ENCODE assay signal across 19 mouse cellular contexts in genomic region chr6:135543863-135544262, GRCm38 (mm10).
DNase-seq lines count a peak whose midpoint lies in the region; ATAC-seq and TF ChIP-seq lines count a peak whose summit lies in the region.
"Had no signal": no experiment of that assay in that cellular context is flagged by ENCODE, and none has a peak within 500 bp of the region (broad histone marks: within the 10 kb centered on the region; RNA-seq: fewer than 3 reads in every experiment).

No protein-coding gene starts in this region.

- ATAC-seq in kidney, embryonic 15.5 days (replicated peaks; ENCODE audit: low FRiP score) = no peak
- peak; percentile 61; the same call in 1 of the 2 replicates for ATAC-seq in liver, postnatal 0 days
- ATAC-seq in liver, embryonic 11.5 days (replicated peaks; ENCODE audit: low FRiP score) = no peak
- peak; percentile 69 for ATAC-seq in forebrain, embryonic 14.5 days

- H3K4me1 ChIP-seq in kidney, embryonic 15.5 days = 0 out of 2 replicates have a peak, but pooled peaks cover 5% of the 10 kb centered on the region
- H3K4me1 ChIP-seq in liver, postnatal 0 days (ENCODE audit: insufficient read depth) = peaks cover 4% of the 10 kb centered on the region; the same call in 1 of the 2 replicates
- no peaks in the 10 kb centered on the region for H3K4me1 ChIP-seq in liver, embryonic 11.5 days (replicated peaks; ENCODE audit: control insufficient read depth, insufficient read depth, low read length)
- peaks cover 6% of the 10 kb centered on the region; the same call in 1 of the 2 replicates for H3K4me1 ChIP-seq in forebrain, embryonic 14.5 days (ENCODE audit: control insufficient read depth, insufficient read depth, low read length)
- H3K4me1 ChIP-seq: heart, embryonic 15.5 days had no signal

- WGBS in kidney, embryonic 15.5 days = 48% methylated on average over 3 of the region's 3 CpGs
- 58% methylated on average over 3 of the region's 3 CpGs for WGBS in liver, postnatal 0 days (ENCODE audit: insufficient replicate concordance)
- 68% methylated on average over 3 of the region's 3 CpGs for WGBS in liver, embryonic 11.5 days
- WGBS in forebrain, embryonic 14.5 days = 11% methylated on average over 3 of the region's 3 CpGs

- no peaks in the 10 kb centered on the region for H3K9me3 ChIP-seq in kidney, embryonic 15.5 days (replicated peaks)
- no peaks in the 10 kb centered on the region for H3K9me3 ChIP-seq in liver, postnatal 0 days (ENCODE audit: low read length)
- no peaks in the 10 kb centered on the region for H3K9me3 ChIP-seq in liver, embryonic 11.5 days (ENCODE audit: control insufficient read depth, low read length)
- H3K9me3 ChIP-seq in forebrain, embryonic 14.5 days (replicated peaks; ENCODE audit: control insufficient read depth, low read length) = no peaks in the 10 kb centered on the region
- H3K9me3 ChIP-seq: embryonic facial prominence, embryonic 10.5 days; heart, embryonic 15.5 days; limb, embryonic 13.5 days; lung, embryonic 15.5 days had no signal

- no peak for TF ChIP-seq CTCF in liver, postnatal 0 days (IDR thresholded peaks at IDR 0.05; ENCODE audit: low read depth)

- no peaks in the 10 kb centered on the region for H3K27me3 ChIP-seq in kidney, embryonic 15.5 days
- H3K27me3 ChIP-seq in liver, postnatal 0 days (ENCODE audit: insufficient read depth, low read length) = no peaks in the 10 kb centered on the region
- no peaks in the 10 kb centered on the region for H3K27me3 ChIP-seq in liver, embryonic 11.5 days (replicated peaks; ENCODE audit: control insufficient read depth, insufficient read depth, low read length)
- H3K27me3 ChIP-seq in forebrain, embryonic 14.5 days (replicated peaks; ENCODE audit: control insufficient read depth, insufficient read depth, low read length) = no peaks in the 10 kb centered on the region
- H3K27me3 ChIP-seq: lung, embryonic 15.5 days had no signal

- no peaks in the 10 kb centered on the region for H3K36me3 ChIP-seq in kidney, embryonic 15.5 days
- H3K36me3 ChIP-seq in liver, postnatal 0 days (replicated peaks; ENCODE audit: insufficient read depth, low read length) = no peaks in the 10 kb centered on the region
- H3K36me3 ChIP-seq in liver, embryonic 11.5 days (ENCODE audit: control insufficient read depth, insufficient read depth, low read length) = no peaks in the 10 kb centered on the region
- H3K36me3 ChIP-seq in forebrain, embryonic 14.5 days (ENCODE audit: control insufficient read depth, insufficient read depth, low read length) = no peaks in the 10 kb centered on the region
- H3K36me3 ChIP-seq: embryonic facial prominence, embryonic 10.5 days; heart, embryonic 15.5 days; limb, embryonic 13.5 days; lung, embryonic 15.5 days had no signal

- TF ChIP-seq EP300 in liver, postnatal 0 days (IDR thresholded peaks at IDR 0.05; ENCODE audit: low read depth) = no peak

- no peak overlapping the region for H3K27ac ChIP-seq in kidney, embryonic 15.5 days
- H3K27ac ChIP-seq in liver, postnatal 0 days (ENCODE audit: low read depth) = no peak overlapping the region
- no peak overlapping the region for H3K27ac ChIP-seq in liver, embryonic 11.5 days (ENCODE audit: low read depth, low read length)
- no peak overlapping the region for H3K27ac ChIP-seq in forebrain, embryonic 14.5 days (ENCODE audit: low read depth, low read length)
- H3K27ac ChIP-seq: embryonic facial prominence, embryonic 10.5 days; heart, embryonic 15.5 days; limb, embryonic 13.5 days; lung, embryonic 15.5 days; stomach, postnatal 0 days had no signal

- peak; percentile 78 for DNase-seq in kidney, adult 11 months
- peak; percentile 15 for DNase-seq in liver, postnatal 0 days
- DNase-seq in liver, embryonic 11.5 days (ENCODE audit: low spot score) = no peak
- peak; percentile 74 for DNase-seq in forebrain, embryonic 14.5 days (ENCODE audit: low spot score)
- peak; percentile 57 for DNase-seq in kidney, postnatal 14 days
- DNase-seq in spleen, postnatal 36 days (ENCODE audit: low spot score in 2 of 2) = no peak
- DNase-seq in yolk sac, embryonic 10.5 days (ENCODE audit: low spot score) = no peak
- DNase-seq: B cell, adult 2 months; cerebellum, postnatal 25 days; retina, postnatal 1 day; spleen, adult 18-20 months; thymus, postnatal 4 days had no signal

- no peak overlapping the region for H3K4me3 ChIP-seq in kidney, embryonic 15.5 days (replicated peaks)
- no peak overlapping the region for H3K4me3 ChIP-seq in liver, postnatal 0 days (ENCODE audit: low read depth, low read length)
- H3K4me3 ChIP-seq in liver, embryonic 11.5 days (ENCODE audit: low read depth, low read length) = no peak overlapping the region
- H3K4me3 ChIP-seq in forebrain, embryonic 14.5 days (ENCODE audit: low read depth, low read length) = no peak overlapping the region
- H3K4me3 ChIP-seq: embryonic facial prominence, embryonic 10.5 days; erythroblast, embryonic 14.5 days; heart, embryonic 15.5 days; limb, embryonic 13.5 days; lung, embryonic 15.5 days had no signal

- no peak overlapping the region for H3K9ac ChIP-seq in kidney, embryonic 15.5 days
- no peak overlapping the region for H3K9ac ChIP-seq in liver, postnatal 0 days (replicated peaks)
- H3K9ac ChIP-seq in liver, embryonic 11.5 days (ENCODE audit: low read depth, low read length) = no peak overlapping the region
- no peak overlapping the region for H3K9ac ChIP-seq in forebrain, embryonic 14.5 days (ENCODE audit: low read length)
- H3K9ac ChIP-seq: heart, embryonic 15.5 days; limb, embryonic 13.5 days; lung, embryonic 15.5 days had no signal

- H3K4me2 ChIP-seq in kidney, embryonic 15.5 days = no peak overlapping the region
- no peak overlapping the region for H3K4me2 ChIP-seq in liver, postnatal 0 days (ENCODE audit: low read depth, low read length)
- no peak overlapping the region for H3K4me2 ChIP-seq in liver, embryonic 11.5 days
- no peak overlapping the region for H3K4me2 ChIP-seq in forebrain, embryonic 14.5 days (ENCODE audit: low read length)
- H3K4me2 ChIP-seq: heart, embryonic 15.5 days; limb, embryonic 13.5 days; lung, embryonic 15.5 days had no signal

Comparison
In these comparisons a context has a peak if more than half of its experiments do, and no peak if none do; other contexts are left out.
1. DNase-seq: peak in kidney, adult 11 months (single experiment), liver, postnatal 0 days (single experiment), forebrain, embryonic 14.5 days (single experiment) and kidney, postnatal 14 days (single experiment); none in liver, embryonic 11.5 days (single experiment), spleen, postnatal 36 days (0 of 2) and yolk sac, embryonic 10.5 days (single experiment).
2. ATAC-seq: peak in liver, postnatal 0 days (single experiment) and forebrain, embryonic 14.5 days (single experiment); none in kidney, embryonic 15.5 days (single experiment) and liver, embryonic 11.5 days (single experiment).